Mouse (Mus musculus) hindbrain, postnatal 0 days (tissue): ENCODE measurements at regions not wholly inside any gene's neighbourhood (a gene's known extent, or its start where the extent isn't known, plus 50 kb on each side); places are given as distances from the start of the nearest gene placed in this dataset.

Experiments used
- ATAC-seq: fragments of 200-750 bp; cut with Nextera tagmentation; 2 replicates; pipeline ENCODE4 v1.8.0; 2017; ENCODE audit warnings: mild to moderate bottlenecking, moderate TSS enrichment, moderate library complexity
- DNase-seq: peaks from one replicate; pipeline ENCODE4 v3.0.0-alpha.2; 2015; ENCODE audit warnings: low spot score
- H3K27ac ChIP-seq: fragments of 300-500 bp; sonication (generic); 2 replicates; pipeline ENCODE4 v1.5.1; 2014; ENCODE audit warnings: mild to moderate bottlenecking
- H3K27me3 ChIP-seq: fragments of 300-500 bp; sonication (generic); 2 replicates; pipeline ENCODE4 v1.6.1; 2014; ENCODE audit warnings: low read length, mixed read lengths; ENCODE audit not compliant: insufficient read depth
- H3K36me3 ChIP-seq: fragments of 300-500 bp; sonication (generic); 2 replicates; pipeline ENCODE4 v1.6.1; 2014; ENCODE audit warnings: low read length, mixed read lengths; ENCODE audit not compliant: insufficient read depth
- H3K4me1 ChIP-seq: fragments of 300-500 bp; sonication (generic); 2 replicates; pipeline ENCODE4 v1.6.1; 2014; ENCODE audit warnings: antibody characterized with exemption, low read length, mixed read lengths; ENCODE audit not compliant: insufficient read depth
- H3K4me2 ChIP-seq: fragments of 300-500 bp; sonication (generic); 2 replicates; pipeline ENCODE4 v1.6.1; 2014; ENCODE audit warnings: low read depth, mild to moderate bottlenecking, low read length, moderate library complexity, mixed read lengths
- H3K4me3 ChIP-seq: fragments of 300-500 bp; sonication (generic); 2 replicates; pipeline ENCODE4 v1.5.1; 2014; ENCODE audit warnings: low read length
- H3K9ac ChIP-seq: fragments of 300-500 bp; sonication (generic); replicated peaks from 2 replicates; pipeline ENCODE4 v1.6.1; 2014; ENCODE audit warnings: mild to moderate bottlenecking, low read length, moderate library complexity, mixed read lengths
- H3K9me3 ChIP-seq: fragments of 300-500 bp; sonication (generic); 2 replicates; pipeline ENCODE4 v1.6.1; 2016; ENCODE audit warnings: low read length, mixed read lengths
- CTCF ChIP-seq: IDR thresholded peaks from 2 replicates; pipeline ENCODE4 v1.5.1; 2016; ENCODE audit warnings: antibody characterized with exemption, control low read depth, low read depth
- WGBS: fragments of 180-500 bp; shearing (Covaris S2); extraction: QIAGEN DNeasy Blood & Tissue Kit; methylation state at CpG from one replicate; pipeline ENCODE4 v1.1.7; 2014; 5-methylcytosine and 5-hydroxymethylcytosine counted together

GRCm38 (mm10) chr12:73830122-73830521 lies 71.1 kb upstream of the Hif1a start:
- DNase-seq = no peak
- Histone ChIP-seq H3K4me1 (0 out of 2 replicates have a peak, but pooled peaks cover 4% of the 10 kb centered on the region), H3K9ac (no peak overlapping the region), H3K4me2 (no peak overlapping the region), H3K36me3 (no peaks in the 10 kb centered on the region), H3K27me3 (no peaks in the 10 kb centered on the region), H3K4me3 (no peak overlapping the region), H3K27ac (0 out of 2 replicates have a peak overlapping the region, but pooled peaks have one; percentile 22), H3K9me3 (no peaks in the 10 kb centered on the region)
- TF ChIP-seq CTCF = no peak
- whole genome bisulfite sequencing = 51% methylated on average over 7 of the region's 7 CpGs
- ATAC-seq = peak; percentile 55

GRCm38 (mm10) chr12:73830551-73831203 lies 70.5 kb upstream of the Hif1a start:
- WGBS = 57% methylated on average over 10 of the region's 10 CpGs
- H3K27me3 ChIP-seq = no peaks in the 10 kb centered on the region
- no peak overlapping the region for H3K4me2 ChIP-seq
- 0 out of 2 replicates have a peak, but pooled peaks cover 4% of the 10 kb centered on the region for H3K4me1 ChIP-seq
- DNase-seq = peak; percentile 40
- H3K36me3 ChIP-seq = no peaks in the 10 kb centered on the region
- H3K9me3 ChIP-seq = no peaks in the 10 kb centered on the region
- ATAC-seq = peak; percentile 62
- no peak for TF ChIP-seq CTCF
- H3K4me3 ChIP-seq = no peak overlapping the region
- H3K9ac ChIP-seq = no peak overlapping the region
- H3K27ac ChIP-seq = peak overlapping the region; percentile 27; the same call in 1 of the 2 replicates

- WGBS = 25% methylated on average over 7 of the region's 7 CpGs
- no peak for TF ChIP-seq CTCF
- DNase-seq = peak; percentile 58
- Histone ChIP-seq H3K36me3 (no peaks in the 10 kb centered on the region), H3K27me3 (no peaks in the 10 kb centered on the region), H3K4me1 (0 out of 2 replicates have a peak, but pooled peaks cover 4% of the 10 kb centered on the region), H3K4me2 (no peak overlapping the region), H3K4me3 (no peak overlapping the region), H3K9ac (no peak overlapping the region), H3K9me3 (no peaks in the 10 kb centered on the region), H3K27ac (0 out of 2 replicates have a peak overlapping the region, but pooled peaks have one; percentile 27)
- ATAC-seq = peak; percentile 50
These were observed 70.0 kb upstream of the Hif1a start for GRCm38 (mm10) chr12:73831204-73831595.

GRCm38 (mm10) chr12:73831637-73832385 lies 69.4 kb upstream of the Hif1a start:
- no peak for TF ChIP-seq CTCF
- Histone ChIP-seq H3K9me3 (no peaks in the 10 kb centered on the region), H3K27ac (no peak overlapping the region), H3K4me3 (no peak overlapping the region), H3K4me2 (no peak overlapping the region), H3K4me1 (0 out of 2 replicates have a peak, but pooled peaks cover 4% of the 10 kb centered on the region), H3K9ac (no peak overlapping the region), H3K36me3 (no peaks in the 10 kb centered on the region), H3K27me3 (no peaks in the 10 kb centered on the region)
- ATAC-seq (no peak; the same call in 1 of the 2 replicates), DNase-seq (no peak)
- 73% methylated on average over 10 of the region's 10 CpGs for WGBS

GRCm38 (mm10) chr12:73832789-73833188 lies 68.4 kb upstream of the Hif1a start:
- no peak for ATAC-seq
- 59% methylated on average over 3 of the region's 3 CpGs for WGBS

GRCm38 (mm10) chr12:73836132-73836531 lies 65.0 kb upstream of the Hif1a start:
- DNase-seq (no peak), ATAC-seq (no peak)
- no peak overlapping the region for H3K27ac ChIP-seq
- no peaks in the 10 kb centered on the region for H3K36me3 ChIP-seq
- no peak overlapping the region for H3K9ac ChIP-seq
- H3K27me3 ChIP-seq = no peaks in the 10 kb centered on the region
- no peak overlapping the region for H3K4me2 ChIP-seq
- H3K4me3 ChIP-seq = no peak overlapping the region
- H3K9me3 ChIP-seq = no peaks in the 10 kb centered on the region
- no peak for TF ChIP-seq CTCF
- H3K4me1 ChIP-seq = 0 out of 2 replicates have a peak, but pooled peaks cover 3% of the 10 kb centered on the region

More at GRCm38 (mm10) chr12:73832789-73833188, 68.4 kb upstream of the Hif1a start:
- Histone ChIP-seq H3K4me1 (0 out of 2 replicates have a peak, but pooled peaks cover 4% of the 10 kb centered on the region), H3K27ac (no peak overlapping the region), H3K4me2 (no peak overlapping the region), H3K27me3 (no peaks in the 10 kb centered on the region), H3K9ac (no peak overlapping the region), H3K36me3 (no peaks in the 10 kb centered on the region), H3K4me3 (no peak overlapping the region), H3K9me3 (no peaks in the 10 kb centered on the region)
- no peak for TF ChIP-seq CTCF
- DNase-seq = no peak
